Mouse (Mus musculus) G1E (cell line): Measurements from ENCODE around the gene Sorcs2. TPM values are rescaled to one million over a fixed set of nuclear protein-coding genes. Genes with fewer than 3 reads are reported as not detected.

Source experiments
- ATAC-seq: 2 replicates; pipeline ENCODE4 v1.8.0; 2016; ENCODE audit warnings: mild to moderate bottlenecking; ENCODE audit not compliant: insufficient number of reproducible peaks, poor library complexity, low FRiP score, severe bottlenecking; ENCODE audit errors: extremely low read depth
- DNase-seq: peaks from one replicate; pipeline ENCODE4 v3.0.0; 2012; ENCODE audit warnings: low spot score
- H3K27me3 ChIP-seq: 2 replicates; pipeline ENCODE4 v1.6.1; 2012; ENCODE audit warnings: mild to moderate bottlenecking, low read length, inconsistent platforms; ENCODE audit not compliant: insufficient read depth
- H3K36me3 ChIP-seq: replicated peaks from 2 replicates; pipeline ENCODE3; 2012; ENCODE audit warnings: mild to moderate bottlenecking, inconsistent platforms
- H3K4me1 ChIP-seq: 2 replicates; pipeline ENCODE4 v1.6.1; 2012; ENCODE audit warnings: low read depth, low read length, inconsistent platforms, mixed read lengths; ENCODE audit not compliant: insufficient read depth
- H3K4me3 ChIP-seq: 2 replicates; pipeline ENCODE4 v1.5.1; 2012; ENCODE audit warnings: low read depth, mild to moderate bottlenecking, inconsistent platforms, low read length, moderate library complexity, mixed read lengths
- H3K9me3 ChIP-seq: replicated peaks from 2 replicates; pipeline ENCODE4 v1.6.1; 2012; ENCODE audit warnings: inconsistent platforms
- CTCF ChIP-seq: IDR thresholded peaks from 2 replicates; pipeline ENCODE4 v1.5.1; 2012; ENCODE audit warnings: low read depth, low read length, inconsistent platforms, mixed read lengths
- GATA1 ChIP-seq: IDR thresholded peaks from 2 replicates; pipeline ENCODE4 v1.6.1; 2012; ENCODE audit warnings: borderline replicate concordance, low read length, inconsistent platforms, mixed read lengths
- GATA2 ChIP-seq: IDR thresholded peaks from 2 replicates; pipeline ENCODE4 v1.6.1; 2012; ENCODE audit warnings: low read depth, low read length, inconsistent platforms, borderline replicate concordance
- POLR2AphosphoS5 ChIP-seq: IDR thresholded peaks from 2 replicates; pipeline ENCODE4 v1.6.1; 2012; ENCODE audit warnings: low read depth, low read length, inconsistent platforms; ENCODE audit not compliant: insufficient replicate concordance
- TAL1 ChIP-seq: conservative IDR thresholded peaks from 2 replicates; pipeline ENCODE4 v1.6.1; 2012; ENCODE audit warnings: low read depth, low read length, inconsistent platforms, mixed read lengths
- polyA plus RNA-seq: library from polyadenylated mRNA; stranded (reverse); fragments of >175 nt; gene quantifications from 2 replicates; pipeline ENCODE4 v1.2.3, GENCODE M21; 2012
- total RNA-seq, 2 experiments: library from RNA; stranded (forward) in 1 of 2; stranded (reverse) in 1 of 2; fragments of 200-1000 nt in 1 of 2; fragments of >200 nt in 1 of 2; fragmentation: Nextera tagmentation in 1 of 2; gene quantifications; 2 replicates each; pipeline ENCODE4 v1.2.3; 2014 to 2017

Gene Sorcs2
- total and polyA plus RNA-seq, 3 experiments, result 0.04 to 0.22 TPM; not detected in 1

GRCm38 (mm10) chr5:36353679-36354078 lies 44.3 kb downstream of the Sorcs2 start:
- H3K27me3 ChIP-seq, result peaks cover 26% of the 10 kb centered on the region
- DNase-seq (no peak), ATAC-seq (no peak)
- no peaks in the 10 kb centered on the region for H3K36me3 ChIP-seq
- H3K4me3 ChIP-seq, result no peak overlapping the region
- TF ChIP-seq TAL1, result no peak
- TF ChIP-seq GATA2, result no peak
- TF ChIP-seq GATA1, result no peak
- TF ChIP-seq POLR2AphosphoS5, result no peak
- no peak for TF ChIP-seq CTCF
- no peaks in the 10 kb centered on the region for H3K4me1 ChIP-seq
- no peaks in the 10 kb centered on the region for H3K9me3 ChIP-seq

GRCm38 (mm10) chr5:36353194-36353593 lies 44.7 kb downstream of the Sorcs2 start:
- H3K27me3 ChIP-seq, result peaks cover 22% of the 10 kb centered on the region
- ATAC-seq (no peak), DNase-seq (no peak)
- no peaks in the 10 kb centered on the region for H3K4me1 ChIP-seq
- H3K36me3 ChIP-seq, result no peaks in the 10 kb centered on the region
- TF ChIP-seq GATA1, result no peak
- no peak for TF ChIP-seq CTCF
- no peak for TF ChIP-seq TAL1
- no peak for TF ChIP-seq POLR2AphosphoS5
- TF ChIP-seq GATA2, result no peak
- H3K9me3 ChIP-seq, result no peaks in the 10 kb centered on the region
- no peak overlapping the region for H3K4me3 ChIP-seq

GRCm38 (mm10) chr5:36346698-36347097 lies 51.2 kb downstream of the Sorcs2 start:
- no peak for DNase-seq

GRCm38 (mm10) chr5:36339283-36339682 lies 58.7 kb downstream of the Sorcs2 start:
- Histone ChIP-seq H3K27me3 (peaks cover 7% of the 10 kb centered on the region; the same call in 1 of the 2 replicates), H3K36me3 (no peaks in the 10 kb centered on the region), H3K9me3 (no peaks in the 10 kb centered on the region), H3K4me1 (no peaks in the 10 kb centered on the region), H3K4me3 (no peak overlapping the region)
- TF ChIP-seq GATA1, result no peak
- no peak for TF ChIP-seq TAL1
- TF ChIP-seq GATA2, result no peak
- no peak for TF ChIP-seq CTCF
- no peak for TF ChIP-seq POLR2AphosphoS5
- DNase-seq (no peak), ATAC-seq (no peak)

More at GRCm38 (mm10) chr5:36346698-36347097, 51.2 kb downstream of the Sorcs2 start:
- H3K36me3 ChIP-seq, result no peaks in the 10 kb centered on the region
- no peaks in the 10 kb centered on the region for H3K4me1 ChIP-seq
- TF ChIP-seq GATA1, result no peak
- TF ChIP-seq TAL1, result no peak
- TF ChIP-seq POLR2AphosphoS5, result no peak
- no peak for TF ChIP-seq CTCF
- no peak for TF ChIP-seq GATA2
- peaks cover 6% of the 10 kb centered on the region; the same call in 1 of the 2 replicates for H3K27me3 ChIP-seq
- H3K4me3 ChIP-seq, result no peak overlapping the region
- no peak for ATAC-seq
- H3K9me3 ChIP-seq, result no peaks in the 10 kb centered on the region

- Histone ChIP-seq H3K9me3 (no peaks in the 10 kb centered on the region), H3K27me3 (peaks cover 18% of the 10 kb centered on the region; the same call in 1 of the 2 replicates), H3K4me3 (no peak overlapping the region), H3K4me1 (no peaks in the 10 kb centered on the region), H3K36me3 (no peaks in the 10 kb centered on the region)
- DNase-seq, result no peak
- TF ChIP-seq TAL1, result no peak
- TF ChIP-seq POLR2AphosphoS5, result no peak
- TF ChIP-seq CTCF, result no peak
- TF ChIP-seq GATA1, result no peak
- no peak for TF ChIP-seq GATA2
- no peak for ATAC-seq
Measured at GRCm38 (mm10) chr5:36336252-36336651, 61.7 kb downstream of the Sorcs2 start.

GRCm38 (mm10) chr5:36335661-36336060 lies 62.3 kb downstream of the Sorcs2 start:
- DNase-seq (no peak), ATAC-seq (no peak)
- no peak for TF ChIP-seq POLR2AphosphoS5
- TF ChIP-seq CTCF, result no peak
- no peak for TF ChIP-seq GATA2
- no peak for TF ChIP-seq GATA1
- Histone ChIP-seq H3K4me1 (no peaks in the 10 kb centered on the region), H3K4me3 (no peak overlapping the region), H3K9me3 (no peaks in the 10 kb centered on the region), H3K27me3 (peaks cover 18% of the 10 kb centered on the region; the same call in 1 of the 2 replicates), H3K36me3 (no peaks in the 10 kb centered on the region)

- peaks cover 18% of the 10 kb centered on the region; the same call in 1 of the 2 replicates for H3K27me3 ChIP-seq
- no peaks in the 10 kb centered on the region for H3K9me3 ChIP-seq
- no peaks in the 10 kb centered on the region for H3K4me1 ChIP-seq
- H3K4me3 ChIP-seq, result no peak overlapping the region
- ATAC-seq (no peak), DNase-seq (no peak)
- TF ChIP-seq GATA1 (no peak), CTCF (no peak), TAL1 (no peak)
- H3K36me3 ChIP-seq, result no peaks in the 10 kb centered on the region
Measured at GRCm38 (mm10) chr5:36334227-36334626, 63.7 kb downstream of the Sorcs2 start.
